Mouse (Mus musculus): ENCODE measurements around the gene Atp5f1. TPM values are rescaled to one million over a fixed set of nuclear protein-coding genes. Genes with fewer than 3 reads are reported as not detected.

The Atp5f1 gene
- polyA plus RNA-seq, 1 experiment: 570 TPM

DNA sequence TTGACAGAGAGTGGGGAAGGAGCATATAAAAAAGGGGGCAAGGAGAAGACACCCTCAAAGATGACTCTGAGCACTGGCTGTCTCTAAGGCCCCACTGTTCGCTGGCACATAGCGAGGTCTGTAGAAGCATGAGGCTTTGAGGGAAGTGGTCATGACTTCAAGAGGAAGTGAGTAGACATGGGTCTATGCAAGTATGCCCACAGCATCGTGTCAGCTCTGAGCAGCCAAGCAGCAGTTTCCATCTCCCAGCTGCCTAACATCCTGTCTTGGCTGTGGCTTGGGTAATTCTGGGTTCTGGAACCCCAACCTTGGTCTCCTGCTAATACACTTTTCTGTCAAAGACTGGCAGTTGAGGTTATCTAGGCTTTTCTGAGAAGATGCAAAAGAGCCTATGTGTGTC lies 59.2 kb downstream of the Atp5f1 start:
- Histone ChIP-seq H3K36me3 (ENCODE audit: control insufficient read depth, insufficient read depth, low read length, poor library complexity, severe bottlenecking) (no peaks in the 10 kb centered on the region), H3K27me3 (ENCODE audit: control insufficient read depth, insufficient read depth, low read length, poor library complexity, severe bottlenecking) (no peaks in the 10 kb centered on the region), H3K4me1 (ENCODE audit: control insufficient read depth, insufficient read depth, low read length) (no peaks in the 10 kb centered on the region), H3K9me3 (replicated peaks; ENCODE audit: control insufficient read depth, insufficient read depth, low read length, poor library complexity, severe bottlenecking) (no peaks in the 10 kb centered on the region), H3K4me3 (ENCODE audit: low read depth, low read length) (no peak overlapping the region), H3K9ac (ENCODE audit: low read depth, poor library complexity, severe bottlenecking) (no peak overlapping the region), H3K27ac (ENCODE audit: insufficient read depth, low read length) (no peak overlapping the region)
- no peak for TF ChIP-seq POLR2A (IDR thresholded peaks at IDR 0.05; ENCODE audit: insufficient read depth, low read length)

GRCm38 (mm10) chr3:105900266-105900665 lies 59.6 kb downstream of the Atp5f1 start:
- TF ChIP-seq POLR2A (IDR thresholded peaks at IDR 0.05; ENCODE audit: insufficient read depth, low read length): no peak
- no peak for TF ChIP-seq EP300 (IDR thresholded peaks at IDR 0.05; ENCODE audit: insufficient read depth, low read depth, low read length)
- no peak for TF ChIP-seq CTCF (IDR thresholded peaks at IDR 0.05; ENCODE audit: low read depth, low read length)
- no peaks in the 10 kb centered on the region for H3K36me3 ChIP-seq (ENCODE audit: control insufficient read depth, insufficient read depth, low read length, poor library complexity, severe bottlenecking)
- H3K27ac ChIP-seq (ENCODE audit: insufficient read depth, low read length): no peak overlapping the region

GRCm38 (mm10) chr3:105899394-105900147 lies 60.3 kb downstream of the Atp5f1 start:
- Histone ChIP-seq H3K4me3 (ENCODE audit: low read depth, low read length) (no peak overlapping the region), H3K9me3 (replicated peaks; ENCODE audit: control insufficient read depth, insufficient read depth, low read length, poor library complexity, severe bottlenecking) (no peaks in the 10 kb centered on the region), H3K9ac (ENCODE audit: low read depth, poor library complexity, severe bottlenecking) (no peak overlapping the region), H3K27ac (ENCODE audit: insufficient read depth, low read length) (no peak overlapping the region), H3K27me3 (ENCODE audit: control insufficient read depth, insufficient read depth, low read length, poor library complexity, severe bottlenecking) (no peaks in the 10 kb centered on the region), H3K4me1 (ENCODE audit: control insufficient read depth, insufficient read depth, low read length) (no peaks in the 10 kb centered on the region), H3K36me3 (ENCODE audit: control insufficient read depth, insufficient read depth, low read length, poor library complexity, severe bottlenecking) (no peaks in the 10 kb centered on the region)
- TF ChIP-seq POLR2A (IDR thresholded peaks at IDR 0.05; ENCODE audit: insufficient read depth, low read length) (no peak), CTCF (IDR thresholded peaks at IDR 0.05; ENCODE audit: low read depth, low read length) (peak; percentile 91), EP300 (IDR thresholded peaks at IDR 0.05; ENCODE audit: insufficient read depth, low read depth, low read length) (no peak)

More at GRCm38 (mm10) chr3:105900266-105900665, 59.6 kb downstream of the Atp5f1 start:
- Histone ChIP-seq H3K9me3 (replicated peaks; ENCODE audit: control insufficient read depth, insufficient read depth, low read length, poor library complexity, severe bottlenecking) (no peaks in the 10 kb centered on the region), H3K4me3 (ENCODE audit: low read depth, low read length) (no peak overlapping the region), H3K9ac (ENCODE audit: low read depth, poor library complexity, severe bottlenecking) (no peak overlapping the region), H3K27me3 (ENCODE audit: control insufficient read depth, insufficient read depth, low read length, poor library complexity, severe bottlenecking) (no peaks in the 10 kb centered on the region), H3K4me1 (ENCODE audit: control insufficient read depth, insufficient read depth, low read length) (no peaks in the 10 kb centered on the region)

GRCm38 (mm10) chr3:105898861-105899260 lies 61.0 kb downstream of the Atp5f1 start:
- H3K9me3 ChIP-seq (replicated peaks; ENCODE audit: control insufficient read depth, insufficient read depth, low read length, poor library complexity, severe bottlenecking): no peaks in the 10 kb centered on the region
- no peak for TF ChIP-seq CTCF (IDR thresholded peaks at IDR 0.05; ENCODE audit: low read depth, low read length)
- no peak for TF ChIP-seq EP300 (IDR thresholded peaks at IDR 0.05; ENCODE audit: insufficient read depth, low read depth, low read length)
- no peak for TF ChIP-seq POLR2A (IDR thresholded peaks at IDR 0.05; ENCODE audit: insufficient read depth, low read length)
- H3K4me3 ChIP-seq (ENCODE audit: low read depth, low read length): no peak overlapping the region
- H3K4me1 ChIP-seq (ENCODE audit: control insufficient read depth, insufficient read depth, low read length): no peaks in the 10 kb centered on the region
- H3K36me3 ChIP-seq (ENCODE audit: control insufficient read depth, insufficient read depth, low read length, poor library complexity, severe bottlenecking): no peaks in the 10 kb centered on the region
- no peaks in the 10 kb centered on the region for H3K27me3 ChIP-seq (ENCODE audit: control insufficient read depth, insufficient read depth, low read length, poor library complexity, severe bottlenecking)
- H3K9ac ChIP-seq (ENCODE audit: low read depth, poor library complexity, severe bottlenecking): no peak overlapping the region
- no peak overlapping the region for H3K27ac ChIP-seq (ENCODE audit: insufficient read depth, low read length)

- Histone ChIP-seq H3K36me3 (ENCODE audit: control insufficient read depth, insufficient read depth, low read length, poor library complexity, severe bottlenecking) (no peaks in the 10 kb centered on the region), H3K4me1 (ENCODE audit: control insufficient read depth, insufficient read depth, low read length) (no peaks in the 10 kb centered on the region), H3K27me3 (ENCODE audit: control insufficient read depth, insufficient read depth, low read length, poor library complexity, severe bottlenecking) (no peaks in the 10 kb centered on the region), H3K9ac (ENCODE audit: low read depth, poor library complexity, severe bottlenecking) (no peak overlapping the region), H3K4me3 (ENCODE audit: low read depth, low read length) (no peak overlapping the region), H3K27ac (ENCODE audit: insufficient read depth, low read length) (no peak overlapping the region), H3K9me3 (replicated peaks; ENCODE audit: control insufficient read depth, insufficient read depth, low read length, poor library complexity, severe bottlenecking) (no peaks in the 10 kb centered on the region)
- TF ChIP-seq POLR2A (IDR thresholded peaks at IDR 0.05; ENCODE audit: insufficient read depth, low read length): no peak
- no peak for TF ChIP-seq EP300 (IDR thresholded peaks at IDR 0.05; ENCODE audit: insufficient read depth, low read depth, low read length)
- no peak for TF ChIP-seq CTCF (IDR thresholded peaks at IDR 0.05; ENCODE audit: low read depth, low read length)
Observed at GRCm38 (mm10) chr3:105898325-105898724, 61.6 kb downstream of the Atp5f1 start.

GRCm38 (mm10) chr3:105896811-105897210 lies 63.1 kb downstream of the Atp5f1 start:
- Histone ChIP-seq H3K4me1 (ENCODE audit: control insufficient read depth, insufficient read depth, low read length) (peaks cover 2% of the 10 kb centered on the region), H3K9me3 (replicated peaks; ENCODE audit: control insufficient read depth, insufficient read depth, low read length, poor library complexity, severe bottlenecking) (no peaks in the 10 kb centered on the region), H3K4me3 (ENCODE audit: low read depth, low read length) (no peak overlapping the region), H3K27me3 (ENCODE audit: control insufficient read depth, insufficient read depth, low read length, poor library complexity, severe bottlenecking) (no peaks in the 10 kb centered on the region), H3K36me3 (ENCODE audit: control insufficient read depth, insufficient read depth, low read length, poor library complexity, severe bottlenecking) (no peaks in the 10 kb centered on the region), H3K9ac (ENCODE audit: low read depth, poor library complexity, severe bottlenecking) (no peak overlapping the region), H3K27ac (ENCODE audit: insufficient read depth, low read length) (no peak overlapping the region)
- no peak for TF ChIP-seq POLR2A (IDR thresholded peaks at IDR 0.05; ENCODE audit: insufficient read depth, low read length)
- TF ChIP-seq CTCF (IDR thresholded peaks at IDR 0.05; ENCODE audit: low read depth, low read length): no peak
- no peak for TF ChIP-seq EP300 (IDR thresholded peaks at IDR 0.05; ENCODE audit: insufficient read depth, low read depth, low read length)
